ENCODE assay signal across 32 mouse cellular contexts in genomic region chr16:11905216-11905615, GRCm38 (mm10).
"Had no signal": no experiment of that assay in that cellular context is flagged by ENCODE, and none has a peak within 500 bp of the region (broad histone marks: within the 10 kb centered on the region; RNA-seq: fewer than 3 reads in every experiment).

No protein-coding gene starts in this region.

- ATAC-seq: liver, postnatal 0 days; lung, postnatal 0 days; midbrain, embryonic 13.5 days; midbrain, embryonic 15.5 days; midbrain, embryonic 16.5 days had no signal

- H3K27ac ChIP-seq: left cerebral cortex, adult 2 months; limb, embryonic 10.5 days; limb, embryonic 12.5 days; limb, embryonic 13.5 days; limb, embryonic 15.5 days; liver, embryonic 13.5 days; liver, embryonic 14.5 days; liver, embryonic 15.5 days; lung, embryonic 15.5 days; macrophage; midbrain, embryonic 10.5 days; midbrain, embryonic 12.5 days; midbrain, embryonic 13.5 days; midbrain, embryonic 15.5 days; neural tube, embryonic 12.5 days had no signal

- H3K36me3 ChIP-seq: limb, embryonic 10.5 days; limb, embryonic 12.5 days; limb, embryonic 15.5 days; liver, embryonic 15.5 days; lung, embryonic 15.5 days; midbrain, embryonic 10.5 days; midbrain, embryonic 12.5 days; midbrain, embryonic 15.5 days; neural tube, embryonic 12.5 days had no signal

- H3K4me3 ChIP-seq: left cerebral cortex, adult 2 months; limb, embryonic 10.5 days; limb, embryonic 12.5 days; limb, embryonic 13.5 days; limb, embryonic 15.5 days; liver, embryonic 13.5 days; liver, embryonic 15.5 days; lung, embryonic 15.5 days; megakaryocyte, embryonic 14.5 days; midbrain, embryonic 10.5 days; midbrain, embryonic 12.5 days; midbrain, embryonic 13.5 days; midbrain, embryonic 15.5 days; myocyte; neural tube, embryonic 12.5 days had no signal

- H3K9me3 ChIP-seq: limb, embryonic 10.5 days; limb, embryonic 12.5 days; limb, embryonic 13.5 days; limb, embryonic 15.5 days; liver, embryonic 13.5 days; liver, embryonic 15.5 days; lung, embryonic 15.5 days; megakaryocyte, embryonic 14.5 days; midbrain, embryonic 10.5 days; midbrain, embryonic 12.5 days; midbrain, embryonic 13.5 days; midbrain, embryonic 15.5 days; neural tube, embryonic 12.5 days had no signal

- H3K9ac ChIP-seq: limb, embryonic 12.5 days; limb, embryonic 13.5 days; limb, embryonic 15.5 days; liver, embryonic 13.5 days; liver, embryonic 14.5 days; liver, embryonic 15.5 days; liver, postnatal 0 days; lung, embryonic 14.5 days; lung, embryonic 15.5 days; midbrain, embryonic 12.5 days; midbrain, embryonic 13.5 days; midbrain, embryonic 15.5 days; neural tube, embryonic 12.5 days had no signal

- DNase-seq: left cerebral cortex, postnatal 4 days; liver; liver, embryonic 13.5 days; liver, postnatal 0 days; lung, adult 18-20 months; lung, adult 2 months; lung, embryonic 14.5 days; lung, postnatal 10 days; lung, postnatal 14 days; lung, postnatal 36 days; lung, postnatal 4 days; midbrain, embryonic 14.5 days had no signal

- H3K27me3 ChIP-seq: limb, embryonic 12.5 days; limb, embryonic 13.5 days; limb, embryonic 15.5 days; liver, embryonic 13.5 days; liver, embryonic 15.5 days; lung, embryonic 15.5 days; megakaryocyte, embryonic 14.5 days; midbrain, embryonic 12.5 days; midbrain, embryonic 13.5 days; midbrain, embryonic 15.5 days; neural tube, embryonic 12.5 days had no signal

- H3K4me2 ChIP-seq: limb, embryonic 12.5 days; limb, embryonic 13.5 days; limb, embryonic 15.5 days; liver, embryonic 11.5 days; liver, embryonic 13.5 days; liver, embryonic 15.5 days; lung, embryonic 14.5 days; lung, embryonic 15.5 days; midbrain, embryonic 11.5 days; midbrain, embryonic 12.5 days; midbrain, embryonic 13.5 days; midbrain, embryonic 15.5 days; neural tube, embryonic 12.5 days had no signal
